Mouse (Mus musculus): ENCODE data around the gene Uso1.

Uso1 gene

GRCm38 (mm10) chr5:92137239-92138046, at the start of gene Uso1:
Gene Uso1, plus strand, starts transcription at chr5:92137938.
- in situ Hi-C loops (cut with MboI; ENCODE audit: low pct_unique_long_range_greater_than_20kb in 1 of 2, low sequenced_read_pairs in 2 of 2, unreplicated experiment in 1 of 2), result no loop called here

DNA sequence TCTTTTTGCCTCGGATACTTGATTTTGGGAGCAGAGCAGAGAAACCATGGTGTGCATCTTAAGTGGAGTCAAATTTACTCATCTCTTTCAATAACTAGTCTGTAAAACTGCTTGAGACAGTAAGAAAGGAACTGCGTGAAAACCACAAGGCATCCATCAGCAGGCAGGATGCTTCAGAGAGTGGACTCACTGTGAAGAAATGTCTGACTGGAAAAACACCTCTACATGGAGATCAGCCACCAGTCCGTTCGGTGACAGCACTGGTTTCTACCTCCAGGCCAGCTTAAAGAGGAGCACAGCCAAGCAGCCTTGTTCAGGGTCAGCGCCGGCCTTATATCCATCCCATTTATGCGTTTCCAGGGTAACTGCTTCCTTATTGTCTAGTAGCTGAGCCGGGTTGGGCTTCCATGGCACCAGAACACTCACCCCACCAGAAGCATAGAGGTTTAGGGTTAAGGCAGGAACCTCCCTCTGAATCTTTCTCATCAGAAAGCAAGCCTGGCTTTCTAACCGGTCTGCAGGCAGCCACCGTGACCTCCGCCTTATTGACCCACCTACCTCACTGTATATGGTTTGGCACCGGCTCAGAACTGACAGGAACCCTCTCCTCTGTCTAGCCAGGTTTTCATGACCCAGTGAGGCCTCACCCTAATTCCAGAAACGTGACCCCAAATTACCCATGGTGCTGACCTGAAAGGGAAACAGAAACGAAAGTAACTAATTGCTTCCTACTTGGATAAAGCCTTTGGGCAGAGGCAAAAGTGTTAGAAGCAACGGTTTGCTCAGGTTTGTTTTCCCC, 44.3 kb upstream of the Uso1 start:
- in situ Hi-C loops (cut with MboI; ENCODE audit: low pct_unique_long_range_greater_than_20kb in 1 of 2, low sequenced_read_pairs in 2 of 2, unreplicated experiment in 1 of 2), result no loop called here

DNA sequence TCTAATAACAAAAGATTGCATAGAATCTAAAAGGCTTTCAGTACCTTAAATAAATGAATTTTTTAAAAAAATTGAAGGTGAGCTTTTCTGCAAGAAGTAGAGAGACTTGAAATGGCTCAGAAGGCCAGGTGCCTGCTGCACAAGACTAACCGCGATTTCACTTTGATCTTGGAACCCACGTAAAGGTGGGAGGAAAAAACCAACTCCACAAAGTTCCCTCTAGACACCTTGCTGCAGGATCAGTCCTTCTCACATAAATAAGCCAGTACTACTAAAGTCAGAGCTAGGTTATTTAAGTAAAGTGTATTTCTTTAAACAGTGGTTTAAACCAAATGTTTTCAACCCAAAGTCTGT, 43.7 kb upstream of the Uso1 start:
- in situ Hi-C loops (cut with MboI; ENCODE audit: low pct_unique_long_range_greater_than_20kb in 1 of 2, low sequenced_read_pairs in 2 of 2, unreplicated experiment in 1 of 2), result no loop called here

GRCm38 (mm10) chr5:92096786-92097185, 41.0 kb upstream of the Uso1 start:
- in situ Hi-C loops (cut with MboI; ENCODE audit: low pct_unique_long_range_greater_than_20kb in 1 of 2, low sequenced_read_pairs in 2 of 2, unreplicated experiment in 1 of 2), result no loop called here

DNA sequence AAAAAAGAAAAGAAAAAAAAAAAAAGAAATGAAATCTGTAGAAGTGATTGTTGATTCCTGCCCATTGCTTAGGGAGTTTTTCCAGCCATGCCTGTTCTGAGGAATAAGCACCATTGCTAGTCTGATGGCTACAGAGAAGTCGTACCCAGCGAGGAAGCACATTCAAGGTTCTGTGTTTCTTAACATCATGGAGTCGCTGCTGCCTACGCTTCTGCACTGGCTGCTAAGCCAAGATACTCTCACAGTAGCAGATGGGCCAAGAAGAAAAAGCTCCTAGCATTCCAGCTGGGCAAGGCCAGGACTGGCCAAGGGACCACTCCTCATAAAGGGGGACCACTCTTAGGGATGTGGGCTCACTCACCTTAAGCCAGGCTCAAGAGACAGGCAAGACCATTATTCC, 40.0 kb upstream of the Uso1 start:
- in situ Hi-C loops (cut with MboI; ENCODE audit: low pct_unique_long_range_greater_than_20kb in 1 of 2, low sequenced_read_pairs in 2 of 2, unreplicated experiment in 1 of 2), result no loop called here

DNA sequence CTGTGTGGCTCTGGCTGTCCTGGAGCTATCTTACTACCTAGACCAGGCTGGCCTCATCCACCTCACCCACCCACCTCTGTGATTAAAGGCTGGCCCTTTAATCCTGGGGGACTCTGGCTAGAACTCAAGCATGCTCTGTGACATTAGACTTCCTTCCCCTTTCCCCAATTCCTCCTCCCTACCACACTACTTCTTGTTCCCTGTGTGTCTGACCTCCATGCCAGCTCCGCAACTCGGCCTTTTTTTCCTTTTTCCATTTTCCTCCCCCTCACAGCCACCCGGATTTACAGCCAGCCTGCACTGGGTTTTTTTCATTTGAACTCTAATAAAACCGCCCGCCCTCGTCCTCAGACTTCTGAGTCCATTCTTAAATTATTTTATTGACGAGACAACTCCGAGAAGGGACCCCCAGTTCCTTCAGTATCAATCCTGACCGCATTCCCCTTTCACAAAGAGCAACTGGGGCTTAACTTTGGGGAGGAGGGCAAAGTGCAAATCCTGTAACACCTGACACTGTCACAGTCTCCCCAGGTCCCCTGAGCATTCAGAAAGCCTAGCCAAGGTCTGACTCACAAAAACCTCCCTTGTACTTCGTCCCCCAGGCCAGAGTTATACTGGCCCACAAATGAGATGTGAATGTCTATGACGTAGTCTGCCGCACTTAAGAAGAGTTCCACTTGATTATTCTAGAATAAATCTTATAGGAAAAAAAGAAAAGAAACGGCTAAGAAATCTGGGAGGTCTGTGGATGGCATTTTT, 39.2 kb upstream of the Uso1 start:
- in situ Hi-C loops (cut with MboI; ENCODE audit: low pct_unique_long_range_greater_than_20kb in 1 of 2, low sequenced_read_pairs in 2 of 2, unreplicated experiment in 1 of 2), result no loop called here

DNA sequence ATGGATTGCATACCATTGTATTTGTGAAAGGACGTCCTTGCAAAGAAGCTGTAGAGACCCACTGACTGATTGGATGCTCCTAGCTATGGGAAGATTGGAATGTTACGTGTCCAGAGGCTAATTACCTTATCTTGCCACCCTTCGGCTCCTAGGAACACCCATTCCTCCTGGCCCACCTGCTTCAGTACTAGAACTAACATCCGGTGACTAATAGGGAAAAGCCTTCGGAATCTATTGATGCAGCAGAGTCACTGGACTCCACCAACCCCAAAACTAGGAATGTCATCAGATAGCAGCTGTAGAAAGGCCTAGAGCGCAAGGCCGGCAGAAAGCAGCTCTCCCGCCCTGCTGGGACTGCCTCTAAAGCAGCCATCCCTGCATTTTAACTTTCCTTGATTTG, 36.1 kb upstream of the Uso1 start:
- in situ Hi-C loops (cut with MboI; ENCODE audit: low pct_unique_long_range_greater_than_20kb in 1 of 2, low sequenced_read_pairs in 2 of 2, unreplicated experiment in 1 of 2), result no loop called here

DNA sequence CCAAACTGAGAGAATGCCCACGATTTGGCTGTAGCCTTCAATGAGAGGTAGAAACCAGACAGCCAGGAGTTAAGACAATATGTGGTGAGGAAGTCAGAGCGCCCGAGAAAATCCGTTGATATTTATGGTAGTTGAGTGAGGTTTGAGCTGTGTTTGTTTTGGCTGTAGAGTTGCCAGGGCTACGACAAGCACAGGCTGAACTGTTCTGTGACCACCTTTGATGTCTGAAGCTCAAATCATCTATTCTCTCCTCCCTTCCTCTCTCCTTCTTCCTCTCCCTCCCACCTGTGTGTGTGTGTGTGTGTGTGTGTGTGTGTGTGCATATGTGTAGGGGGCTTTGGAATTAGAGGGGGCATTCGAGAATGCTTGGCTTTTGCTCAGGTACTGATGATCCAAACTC, 34.7 kb upstream of the Uso1 start:
- in situ Hi-C loops (cut with MboI; ENCODE audit: low pct_unique_long_range_greater_than_20kb in 1 of 2, low sequenced_read_pairs in 2 of 2, unreplicated experiment in 1 of 2), result no loop called here

DNA sequence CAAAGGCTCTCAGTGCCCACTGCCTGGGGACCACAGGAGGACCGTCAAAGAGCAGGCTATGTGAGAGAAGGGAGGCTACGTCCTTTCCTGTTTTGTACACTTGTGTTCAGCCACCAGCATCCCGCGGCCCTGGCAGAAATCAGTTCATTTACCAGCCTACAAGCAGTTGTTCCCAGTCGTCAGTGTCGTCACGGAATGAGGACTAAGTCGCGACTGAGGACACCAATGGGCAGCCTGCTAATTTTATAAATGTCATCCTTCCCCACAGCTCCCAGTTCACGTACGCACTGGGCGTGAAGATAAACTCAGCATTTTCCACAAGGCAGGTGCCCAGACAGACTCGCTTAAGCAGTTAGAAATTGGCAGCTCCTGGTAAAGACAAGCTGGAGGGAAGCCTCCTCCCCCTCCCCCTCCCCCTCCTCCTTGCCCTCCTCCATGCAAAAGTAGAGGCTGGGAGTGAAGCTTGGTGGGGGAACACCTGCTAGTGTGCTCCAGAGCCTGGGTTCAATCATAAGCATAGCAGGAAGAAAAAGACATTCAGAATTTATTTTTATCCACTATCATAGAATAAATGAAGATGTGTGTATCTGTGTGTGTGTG, 33.8 kb upstream of the Uso1 start:
- in situ Hi-C loops (cut with MboI; ENCODE audit: low pct_unique_long_range_greater_than_20kb in 1 of 2, low sequenced_read_pairs in 2 of 2, unreplicated experiment in 1 of 2), result no loop called here

DNA sequence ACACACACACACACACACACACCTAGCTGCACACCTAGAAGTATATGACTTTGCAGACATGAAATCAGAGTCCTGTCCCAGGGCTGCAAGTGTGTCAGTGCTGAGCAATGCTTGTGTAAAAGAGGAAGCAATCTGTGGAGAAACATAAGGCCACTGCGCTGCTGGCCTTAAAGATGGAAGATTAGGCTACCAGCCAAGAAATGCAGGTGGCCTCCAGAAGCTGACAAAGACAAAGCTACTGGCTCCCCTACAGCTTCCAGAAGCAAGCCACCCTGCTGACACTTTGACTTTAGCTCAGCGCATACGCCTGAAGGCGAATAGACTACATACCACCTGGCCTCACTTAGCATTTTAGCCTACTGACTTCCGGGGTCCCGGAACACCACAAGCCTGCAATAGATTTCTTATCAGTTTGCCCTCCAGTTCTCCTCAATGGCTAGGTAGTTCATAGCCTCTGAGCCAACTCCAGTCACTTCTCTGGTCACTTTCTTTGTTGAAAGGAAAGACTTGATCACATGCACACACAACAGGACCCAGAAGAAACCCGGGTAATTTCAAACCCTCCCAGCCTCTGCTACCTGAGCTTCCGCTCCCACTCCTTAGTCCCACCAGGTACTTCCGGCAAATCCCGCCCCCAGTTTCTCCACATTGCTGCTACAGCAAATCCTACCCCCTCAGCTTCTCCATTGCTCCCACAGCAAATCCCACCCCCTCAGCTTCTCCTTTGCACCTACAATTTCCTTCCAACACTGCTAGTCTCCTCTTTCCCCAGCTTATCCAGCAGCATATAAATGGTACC, 31.2 kb upstream of the Uso1 start:
- in situ Hi-C loops (cut with MboI; ENCODE audit: low pct_unique_long_range_greater_than_20kb in 1 of 2, low sequenced_read_pairs in 2 of 2, unreplicated experiment in 1 of 2), result no loop called here

DNA sequence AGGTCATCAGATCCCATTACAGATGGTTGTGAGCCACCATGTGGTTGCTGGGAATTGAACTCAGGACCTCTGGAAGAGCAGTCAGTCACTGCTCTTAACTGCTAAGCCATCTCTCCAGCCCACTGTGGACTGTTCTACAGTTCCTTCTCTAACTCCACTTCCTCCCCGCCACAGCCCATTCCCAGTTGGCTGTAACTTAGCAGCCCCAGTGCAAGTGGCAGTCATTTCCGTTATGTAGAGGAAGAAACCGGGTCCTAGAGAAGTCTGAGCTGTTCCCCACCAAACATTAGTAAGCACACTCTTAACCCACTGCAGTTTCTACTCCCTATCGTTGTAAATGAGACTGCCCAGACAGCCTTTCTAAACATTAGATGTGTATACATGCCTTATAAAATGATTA, 30.5 kb upstream of the Uso1 start:
- in situ Hi-C loops (cut with MboI; ENCODE audit: low pct_unique_long_range_greater_than_20kb in 1 of 2, low sequenced_read_pairs in 2 of 2, unreplicated experiment in 1 of 2), result no loop called here

DNA sequence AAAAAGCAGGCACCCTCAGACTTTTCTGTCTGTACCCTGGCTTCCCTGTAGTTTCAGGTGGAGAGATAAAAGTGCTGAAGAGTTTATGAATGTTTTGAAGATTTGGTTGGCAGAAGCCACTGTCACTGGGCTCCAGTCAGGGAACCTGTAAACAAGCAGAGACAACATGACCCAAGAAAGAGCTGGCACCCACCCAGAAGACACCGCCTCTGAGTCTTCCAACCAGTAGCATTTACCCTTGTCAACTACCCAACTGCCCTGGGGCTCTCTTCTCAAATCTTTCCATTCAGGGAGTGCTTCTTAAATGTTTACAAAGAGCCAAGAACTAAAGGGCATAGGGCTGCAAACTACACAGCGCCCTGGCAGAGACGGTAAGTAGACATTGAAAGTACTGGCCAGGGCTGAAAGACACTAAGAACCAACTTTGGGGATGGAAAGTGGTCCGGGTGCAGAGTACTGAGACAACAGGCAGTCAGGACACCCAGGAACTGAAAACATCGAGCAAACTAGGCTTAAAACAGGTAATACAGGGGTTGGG, 26.9 kb upstream of the Uso1 start:
- in situ Hi-C loops (cut with MboI; ENCODE audit: low pct_unique_long_range_greater_than_20kb in 1 of 2, low sequenced_read_pairs in 2 of 2, unreplicated experiment in 1 of 2), result no loop called here

DNA sequence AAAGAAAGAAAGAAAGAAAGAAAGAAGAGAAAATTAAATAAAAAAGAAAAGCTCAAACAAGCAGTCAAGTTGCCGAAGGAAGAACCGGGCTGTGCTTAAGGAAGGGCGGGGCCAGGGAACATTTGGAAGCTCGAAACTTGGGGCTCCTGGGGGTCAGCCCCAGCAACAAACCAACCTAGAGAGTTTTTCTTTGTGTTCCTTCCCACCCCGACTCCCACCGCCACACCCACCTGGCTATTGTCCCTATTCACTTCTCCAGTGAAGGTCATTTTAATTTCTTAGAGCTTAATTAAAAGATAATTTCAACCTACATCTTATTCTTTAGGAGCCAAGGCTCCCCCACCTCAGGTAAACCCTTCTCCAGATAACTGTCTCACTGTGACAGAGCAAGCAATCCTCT, 25.6 kb upstream of the Uso1 start:
- in situ Hi-C loops (cut with MboI; ENCODE audit: low pct_unique_long_range_greater_than_20kb in 1 of 2, low sequenced_read_pairs in 2 of 2, unreplicated experiment in 1 of 2), result no loop called here

- in situ Hi-C loops (cut with MboI; ENCODE audit: low pct_unique_long_range_greater_than_20kb in 1 of 2, low sequenced_read_pairs in 2 of 2, unreplicated experiment in 1 of 2), result no loop called here
Observed at GRCm38 (mm10) chr5:92112585-92112984, 25.2 kb upstream of the Uso1 start.

DNA sequence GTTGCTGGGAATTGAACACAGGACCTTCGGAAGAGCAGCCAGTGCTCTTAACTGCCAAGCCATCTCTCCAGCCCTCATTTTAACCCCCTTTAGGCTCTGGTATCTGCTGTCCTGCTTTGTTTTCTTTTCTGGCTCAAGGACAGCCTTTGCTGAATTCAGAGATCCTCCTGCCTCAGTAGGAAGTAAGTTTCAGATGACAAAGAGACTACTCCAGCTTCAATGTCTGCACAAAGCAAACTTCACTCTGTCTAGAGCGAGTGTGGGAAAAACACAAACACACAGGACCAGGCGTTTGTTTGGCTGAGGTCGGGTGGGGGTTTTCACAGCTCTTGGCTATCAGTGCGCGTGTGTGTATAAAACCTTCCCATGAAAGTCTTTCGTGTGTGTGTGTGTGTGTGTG, 24.3 kb upstream of the Uso1 start:
- in situ Hi-C loops (cut with MboI; ENCODE audit: low pct_unique_long_range_greater_than_20kb in 1 of 2, low sequenced_read_pairs in 2 of 2, unreplicated experiment in 1 of 2), result no loop called here

- in situ Hi-C loops (cut with MboI; ENCODE audit: low pct_unique_long_range_greater_than_20kb in 1 of 2, low sequenced_read_pairs in 2 of 2, unreplicated experiment in 1 of 2), result no loop called here
Observed at GRCm38 (mm10) chr5:92114223-92114622, 23.5 kb upstream of the Uso1 start.

DNA sequence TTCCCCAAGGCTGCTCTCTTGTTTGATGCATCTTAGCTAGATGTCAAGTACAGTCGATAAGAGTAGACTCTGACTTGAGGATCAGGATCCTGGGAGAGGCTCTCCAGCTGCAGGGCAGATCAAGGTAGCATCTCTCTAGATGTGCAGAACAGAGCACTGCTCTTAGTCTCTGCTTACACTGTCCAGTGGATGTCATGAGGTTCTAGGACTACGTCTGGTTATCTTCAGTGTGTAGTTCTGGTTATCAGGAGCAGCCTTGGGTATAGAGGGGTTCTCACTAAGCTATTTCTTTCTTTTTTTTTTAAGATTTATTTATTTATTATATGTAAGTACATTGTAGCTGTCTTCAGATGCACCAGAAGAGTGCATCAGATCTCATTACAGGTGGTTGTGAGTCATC, 22.8 kb upstream of the Uso1 start:
- in situ Hi-C loops (cut with MboI; ENCODE audit: low pct_unique_long_range_greater_than_20kb in 1 of 2, low sequenced_read_pairs in 2 of 2, unreplicated experiment in 1 of 2), result loop anchor here (5.0 kb wide), 2 partner anchors 33 to 38 kb away; partner anchors contain the start of gene G3bp2 (in 1 of the 2)
